Mouse (Mus musculus): ENCODE results near the gene Spag6l. TPM values are rescaled to one million over a fixed set of nuclear protein-coding genes. Genes with fewer than 3 reads are reported as not detected.

Gene Spag6l
- polyA plus RNA-seq, 1 experiment = 0.72 TPM

DNA sequence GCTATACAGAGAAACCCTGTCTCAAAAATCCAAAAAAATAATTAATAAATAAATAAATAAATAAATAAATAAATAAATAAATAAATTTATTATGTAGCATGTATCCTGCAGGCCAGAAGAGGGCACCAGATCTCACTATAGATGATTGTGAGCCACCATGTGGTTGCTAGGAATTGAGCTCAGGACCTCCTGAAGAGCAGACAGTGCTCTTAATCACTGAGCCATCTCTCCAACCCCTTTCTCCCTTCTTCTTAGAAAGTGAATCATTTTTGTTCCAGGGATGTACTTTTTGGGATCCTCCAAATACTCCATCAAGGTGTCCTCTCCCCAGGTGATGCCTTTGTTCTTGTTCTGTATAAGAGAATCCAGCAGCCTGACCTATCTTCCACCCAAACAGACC lies 19.9 kb upstream of the Spag6l start:
- no peaks in the 10 kb centered on the region for H3K36me3 ChIP-seq (ENCODE audit: control insufficient read depth, insufficient read depth, low read length)
- no peak for DNase-seq
- TF ChIP-seq CTCF (conservative IDR thresholded peaks at IDR 0.05; ENCODE audit: insufficient read depth, insufficient read length, low read depth, low read length) = 0 out of 2 replicates have a peak, but pooled peaks have one; percentile 7
- no peak for TF ChIP-seq POLR2A (IDR thresholded peaks at IDR 0.05; ENCODE audit: low read depth, low read length)
- H3K27me3 ChIP-seq (replicated peaks; ENCODE audit: control insufficient read depth, insufficient read depth, low read length) = no peaks in the 10 kb centered on the region
- no peak overlapping the region for H3K27ac ChIP-seq (ENCODE audit: insufficient read depth, low read depth, low read length)
- no peaks in the 10 kb centered on the region for H3K4me1 ChIP-seq (ENCODE audit: control insufficient read depth, insufficient read depth, low read length)
- no peak overlapping the region for H3K4me3 ChIP-seq (ENCODE audit: insufficient read depth, low read depth, low read length)

DNA sequence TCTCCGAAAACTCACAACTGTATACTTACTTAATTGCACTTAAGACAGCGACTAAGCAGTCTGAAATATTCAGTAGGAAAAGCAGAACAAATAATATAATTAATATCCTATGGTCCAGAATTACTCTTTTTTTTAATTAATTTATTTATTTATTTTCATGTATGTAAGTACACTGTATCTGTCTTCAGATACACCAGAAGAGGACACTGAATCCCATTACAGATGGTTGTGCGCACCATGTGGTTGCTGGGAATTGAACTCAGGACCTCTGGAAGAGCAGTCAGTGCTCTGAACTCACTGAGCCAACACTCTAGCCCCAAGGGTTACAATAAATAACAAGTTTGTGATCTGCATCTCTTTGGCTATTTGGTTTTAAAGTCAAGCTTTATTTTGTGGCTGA lies 415 bp upstream of the Spag6l start:
- TF ChIP-seq POLR2A (IDR thresholded peaks at IDR 0.05; ENCODE audit: low read depth, low read length) (no peak), CTCF (conservative IDR thresholded peaks at IDR 0.05; ENCODE audit: insufficient read depth, insufficient read length, low read depth, low read length) (no peak)
- 91% methylated on average over 3 of the region's 3 CpGs for WGBS
- Histone ChIP-seq H3K27ac (ENCODE audit: insufficient read depth, low read depth, low read length) (no peak overlapping the region), H3K4me3 (ENCODE audit: insufficient read depth, low read depth, low read length) (no peak overlapping the region), H3K36me3 (ENCODE audit: control insufficient read depth, insufficient read depth, low read length) (no peaks in the 10 kb centered on the region), H3K4me1 (ENCODE audit: control insufficient read depth, insufficient read depth, low read length) (0 out of 2 replicates have a peak, but pooled peaks cover 4% of the 10 kb centered on the region), H3K27me3 (replicated peaks; ENCODE audit: control insufficient read depth, insufficient read depth, low read length) (no peaks in the 10 kb centered on the region)
- DNase-seq = no peak

DNA sequence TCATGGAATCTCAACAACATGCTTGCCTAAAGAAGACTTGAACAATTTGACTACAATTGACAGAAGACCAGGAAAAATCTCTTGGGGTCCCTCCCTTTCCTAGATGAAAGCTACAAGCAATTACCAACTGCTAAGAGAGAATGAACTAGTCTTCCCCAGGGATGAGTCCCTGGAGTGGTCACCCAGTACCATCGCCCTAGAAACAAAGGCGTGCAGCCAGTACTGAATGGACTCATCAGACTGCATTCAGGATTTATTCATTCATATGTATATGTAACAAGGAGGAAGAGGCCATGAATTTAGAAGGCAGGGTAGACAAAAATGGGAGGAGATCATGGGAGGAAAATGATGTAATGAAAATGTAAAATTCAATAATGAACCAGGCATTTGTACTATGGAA lies 3.0 kb downstream of the Spag6l start:
- Histone ChIP-seq H3K4me3 (ENCODE audit: insufficient read depth, low read depth, low read length) (no peak overlapping the region), H3K36me3 (ENCODE audit: control insufficient read depth, insufficient read depth, low read length) (no peaks in the 10 kb centered on the region), H3K27me3 (replicated peaks; ENCODE audit: control insufficient read depth, insufficient read depth, low read length) (no peaks in the 10 kb centered on the region), H3K27ac (ENCODE audit: insufficient read depth, low read depth, low read length) (no peak overlapping the region), H3K4me1 (ENCODE audit: control insufficient read depth, insufficient read depth, low read length) (0 out of 2 replicates have a peak, but pooled peaks cover 4% of the 10 kb centered on the region)
- DNase-seq = no peak
- WGBS = 94% methylated on average over 2 of the region's 2 CpGs
- no peak for TF ChIP-seq CTCF (conservative IDR thresholded peaks at IDR 0.05; ENCODE audit: insufficient read depth, insufficient read length, low read depth, low read length)
- TF ChIP-seq POLR2A (IDR thresholded peaks at IDR 0.05; ENCODE audit: low read depth, low read length) = no peak

DNA sequence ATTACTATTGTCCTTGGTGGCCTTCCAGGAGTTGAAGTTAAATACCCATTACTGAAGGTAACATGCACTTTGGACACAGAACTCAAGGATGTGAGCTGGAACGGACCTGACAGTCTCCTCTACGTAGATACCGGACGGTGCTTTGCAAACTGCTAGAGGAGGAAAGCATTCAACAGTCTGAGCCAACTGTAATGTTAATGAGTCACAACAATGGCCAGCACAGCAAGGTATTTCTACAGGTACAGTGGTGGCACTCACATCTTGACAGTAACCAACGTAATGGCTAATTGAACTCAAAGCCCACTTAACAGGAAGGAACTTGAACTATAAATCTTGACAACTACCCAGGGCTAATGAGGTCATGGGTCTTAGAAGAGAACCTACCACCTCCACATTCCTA lies 3.8 kb downstream of the Spag6l start:
- TF ChIP-seq CTCF (conservative IDR thresholded peaks at IDR 0.05; ENCODE audit: insufficient read depth, insufficient read length, low read depth, low read length) (no peak), POLR2A (IDR thresholded peaks at IDR 0.05; ENCODE audit: low read depth, low read length) (no peak)
- no peak overlapping the region for H3K27ac ChIP-seq (ENCODE audit: insufficient read depth, low read depth, low read length)
- DNase-seq = peak; percentile 29
- 15% methylated on average over 5 of the region's 5 CpGs for WGBS
- 0 out of 2 replicates have a peak, but pooled peaks cover 4% of the 10 kb centered on the region for H3K4me1 ChIP-seq (ENCODE audit: control insufficient read depth, insufficient read depth, low read length)
- H3K36me3 ChIP-seq (ENCODE audit: control insufficient read depth, insufficient read depth, low read length) = no peaks in the 10 kb centered on the region
- no peaks in the 10 kb centered on the region for H3K27me3 ChIP-seq (replicated peaks; ENCODE audit: control insufficient read depth, insufficient read depth, low read length)
- H3K4me3 ChIP-seq (ENCODE audit: insufficient read depth, low read depth, low read length) = no peak overlapping the region

DNA sequence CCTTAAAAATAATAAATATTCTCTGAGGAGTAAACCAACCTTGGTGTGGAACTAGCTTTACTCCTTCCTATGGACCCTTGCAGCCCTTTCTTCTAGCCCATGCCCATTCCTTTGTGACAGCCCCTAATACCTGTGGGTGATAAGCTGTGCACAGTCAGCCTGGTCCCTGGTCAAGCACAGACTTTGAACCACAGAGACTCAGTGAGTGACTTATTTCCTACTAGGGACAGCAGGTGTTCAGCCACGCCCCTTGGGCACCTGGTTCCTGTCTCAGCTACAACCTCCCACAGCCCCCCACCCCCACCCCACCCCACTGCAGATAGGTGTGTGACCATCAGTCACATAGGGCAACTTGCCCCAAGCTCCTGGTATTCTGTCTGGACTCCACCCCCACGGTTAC lies 22.9 kb downstream of the Spag6l start:
- Histone ChIP-seq H3K4me1 (ENCODE audit: control insufficient read depth, insufficient read depth, low read length) (no peaks in the 10 kb centered on the region), H3K4me3 (ENCODE audit: insufficient read depth, low read depth, low read length) (no peak overlapping the region), H3K27me3 (replicated peaks; ENCODE audit: control insufficient read depth, insufficient read depth, low read length) (no peaks in the 10 kb centered on the region), H3K27ac (ENCODE audit: insufficient read depth, low read depth, low read length) (no peak overlapping the region), H3K36me3 (ENCODE audit: control insufficient read depth, insufficient read depth, low read length) (no peaks in the 10 kb centered on the region)
- DNase-seq = no peak
- 85% methylated on average over 2 of the region's 2 CpGs for WGBS
- TF ChIP-seq CTCF (conservative IDR thresholded peaks at IDR 0.05; ENCODE audit: insufficient read depth, insufficient read length, low read depth, low read length) (no peak), POLR2A (IDR thresholded peaks at IDR 0.05; ENCODE audit: low read depth, low read length) (no peak)

Other genes starting within 250 kb of the Spag6l start
- gene Fgd4, start 228.9 kb downstream of the Spag6l start, polyA plus RNA-seq (2012; rRNA removed) = 7.0 and 7.3 TPM in 2 replicates
- not detected in 2 replicates for gene Olfr19, start 153.1 kb downstream of the Spag6l start, polyA plus RNA-seq (2012; rRNA removed)
- 0.27 and 0.30 TPM in 2 replicates for gene Igll1, start 34.5 kb upstream of the Spag6l start, polyA plus RNA-seq (2012; rRNA removed)
- 93.6 and 105 TPM in 2 replicates for gene Top3b, start 41.3 kb upstream of the Spag6l start, polyA plus RNA-seq (2012; rRNA removed)
- 15.2 and 15.7 TPM in 2 replicates for gene Vpreb1, start 41.4 kb upstream of the Spag6l start, polyA plus RNA-seq (2012; rRNA removed)
- 14.7 and 15.2 TPM in 2 replicates for gene Ppm1f, start 67.0 kb upstream of the Spag6l start, polyA plus RNA-seq (2012; rRNA removed)
- 58.2 and 61.6 TPM in 2 replicates for gene Mapk1, start 153.9 kb upstream of the Spag6l start, polyA plus RNA-seq (2012; rRNA removed)
- 1.6 and 2.3 TPM in 2 replicates for gene Ypel1, start 240.2 kb upstream of the Spag6l start, polyA plus RNA-seq (2012; rRNA removed)

Data from kidney, adult 2 months (tissue).